Mouse (Mus musculus) kidney, postnatal 25 days (tissue): Measurements from ENCODE around the gene Olfr1264.

Experiments used
- DNase-seq, 2 experiments: peaks; one replicate each; pipeline ENCODE4 v3.0.0; 2021; ENCODE audit warnings: mixed read lengths in 2 of 2

Olfr1264 gene

GRCm38 (mm10) chr2:90025477-90025876 is at the start of gene Olfr1264:
Gene Olfr1264, minus strand, starts transcription at chr2:90025577.
- DNase-seq, result no peak

- DNase-seq, result no peak
These were observed 44.7 kb upstream of the Olfr1264 start for GRCm38 (mm10) chr2:90070065-90070464.

- DNase-seq, result no peak
These were observed 38.1 kb upstream of the Olfr1264 start, which contains the start of gene Olfr140 for GRCm38 (mm10) chr2:90063494-90063893. Gene Olfr140, minus strand, starts transcription at chr2:90063594.

GRCm38 (mm10) chr2:90035037-90035436 is 9.7 kb upstream of the Olfr1264 start, which contains the start of gene Olfr1265:
Gene Olfr1265, plus strand, starts transcription at chr2:90035337.
- no peak for DNase-seq

- DNase-seq, result no peak
These were observed 13.5 kb downstream of the Olfr1264 start, which contains the start of gene Olfr1263 for GRCm38 (mm10) chr2:90011831-90012230. Gene Olfr1263, plus strand, starts transcription at chr2:90012131.

- no peak for DNase-seq
These were observed 25.5 kb downstream of the Olfr1264 start, which contains the start of gene Olfr1262 for GRCm38 (mm10) chr2:89999845-90000244. Gene Olfr1262, plus strand, starts transcription at chr2:90000145.

- DNase-seq, result no peak
These were observed 34.5 kb downstream of the Olfr1264 start, which contains the start of gene Olfr1261 for GRCm38 (mm10) chr2:89990921-89991320. Gene Olfr1261, plus strand, starts transcription at chr2:89991221.

- DNase-seq, result no peak
These were observed 47.7 kb downstream of the Olfr1264 start for GRCm38 (mm10) chr2:89977709-89978108.

GRCm38 (mm10) chr2:89974184-89974583 is 51.2 kb downstream of the Olfr1264 start, which contains the start of gene Olfr1260:
Gene Olfr1260, plus strand, starts transcription at chr2:89974340.
- DNase-seq, result no peak
